Mouse (Mus musculus) G1E (cell line): ENCODE results near the gene Ythdf1. TPM values are rescaled to one million over a fixed set of nuclear protein-coding genes. Genes with fewer than 3 reads are reported as not detected.
A peak's percentile ranks its signal among the peaks of the same experiment; 100 is the strongest.

Experiments used
- ATAC-seq: 2 replicates; pipeline ENCODE4 v1.8.0; 2016; ENCODE audit warnings: mild to moderate bottlenecking; ENCODE audit not compliant: insufficient number of reproducible peaks, poor library complexity, low FRiP score, severe bottlenecking; ENCODE audit errors: extremely low read depth
- DNase-seq: peaks from one replicate; pipeline ENCODE4 v3.0.0; 2012; ENCODE audit warnings: low spot score
- H3K27me3 ChIP-seq: 2 replicates; pipeline ENCODE4 v1.6.1; 2012; ENCODE audit warnings: mild to moderate bottlenecking, low read length, inconsistent platforms; ENCODE audit not compliant: insufficient read depth
- H3K36me3 ChIP-seq: replicated peaks from 2 replicates; pipeline ENCODE3; 2012; ENCODE audit warnings: mild to moderate bottlenecking, inconsistent platforms
- H3K4me1 ChIP-seq: 2 replicates; pipeline ENCODE4 v1.6.1; 2012; ENCODE audit warnings: low read depth, low read length, inconsistent platforms, mixed read lengths; ENCODE audit not compliant: insufficient read depth
- H3K4me3 ChIP-seq: 2 replicates; pipeline ENCODE4 v1.5.1; 2012; ENCODE audit warnings: low read depth, mild to moderate bottlenecking, inconsistent platforms, low read length, moderate library complexity, mixed read lengths
- H3K9me3 ChIP-seq: replicated peaks from 2 replicates; pipeline ENCODE4 v1.6.1; 2012; ENCODE audit warnings: inconsistent platforms
- CTCF ChIP-seq: IDR thresholded peaks from 2 replicates; pipeline ENCODE4 v1.5.1; 2012; ENCODE audit warnings: low read depth, low read length, inconsistent platforms, mixed read lengths
- GATA1 ChIP-seq: IDR thresholded peaks from 2 replicates; pipeline ENCODE4 v1.6.1; 2012; ENCODE audit warnings: borderline replicate concordance, low read length, inconsistent platforms, mixed read lengths
- GATA2 ChIP-seq: IDR thresholded peaks from 2 replicates; pipeline ENCODE4 v1.6.1; 2012; ENCODE audit warnings: low read depth, low read length, inconsistent platforms, borderline replicate concordance
- POLR2AphosphoS5 ChIP-seq: IDR thresholded peaks from 2 replicates; pipeline ENCODE4 v1.6.1; 2012; ENCODE audit warnings: low read depth, low read length, inconsistent platforms; ENCODE audit not compliant: insufficient replicate concordance
- TAL1 ChIP-seq: conservative IDR thresholded peaks from 2 replicates; pipeline ENCODE4 v1.6.1; 2012; ENCODE audit warnings: low read depth, low read length, inconsistent platforms, mixed read lengths
- polyA plus RNA-seq: library from polyadenylated mRNA; stranded (reverse); fragments of >175 nt; gene quantifications from 2 replicates; pipeline ENCODE4 v1.2.3, GENCODE M21; 2012
- total RNA-seq, 2 experiments: library from RNA; stranded (forward) in 1 of 2; stranded (reverse) in 1 of 2; fragments of 200-1000 nt in 1 of 2; fragments of >200 nt in 1 of 2; fragmentation: Nextera tagmentation in 1 of 2; gene quantifications; 2 replicates each; pipeline ENCODE4 v1.2.3; 2014 to 2017

Ythdf1 gene
- total and polyA plus RNA-seq, 3 experiments = 26.3 to 90.2 (median 72.5) TPM

DNA sequence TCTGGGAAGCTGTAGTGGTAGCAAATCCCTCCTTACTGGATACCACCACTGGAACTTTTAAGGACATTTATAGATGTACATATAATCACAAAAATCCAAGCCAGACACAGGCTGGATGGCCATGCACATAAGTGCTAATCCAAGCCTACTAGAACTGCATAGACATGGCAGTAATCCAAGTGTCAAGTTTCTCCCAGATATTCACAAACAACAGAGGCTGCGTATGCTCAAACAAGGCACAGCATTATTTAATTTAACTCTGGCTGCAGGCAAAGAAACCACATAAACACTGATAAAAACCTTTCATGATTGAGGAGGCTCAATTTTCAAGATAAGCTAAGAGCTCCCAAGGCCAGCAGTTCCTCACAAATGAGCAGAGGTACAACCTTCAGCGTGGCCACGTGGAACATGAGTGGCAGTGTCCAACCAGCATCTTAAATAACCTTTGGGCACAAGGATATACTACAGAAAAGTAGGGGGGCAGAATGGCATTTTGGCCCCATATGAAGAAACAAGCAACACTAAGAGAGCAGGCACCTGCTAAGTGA lies 4.8 kb downstream of the Ythdf1 start:
- H3K4me3 ChIP-seq = no peak overlapping the region
- DNase-seq (no peak), ATAC-seq (no peak)
- no peaks in the 10 kb centered on the region for H3K27me3 ChIP-seq
- no peaks in the 10 kb centered on the region for H3K9me3 ChIP-seq
- TF ChIP-seq POLR2AphosphoS5 = no peak
- H3K4me1 ChIP-seq = peaks cover 39% of the 10 kb centered on the region
- H3K36me3 ChIP-seq = peaks cover 82% of the 10 kb centered on the region

DNA sequence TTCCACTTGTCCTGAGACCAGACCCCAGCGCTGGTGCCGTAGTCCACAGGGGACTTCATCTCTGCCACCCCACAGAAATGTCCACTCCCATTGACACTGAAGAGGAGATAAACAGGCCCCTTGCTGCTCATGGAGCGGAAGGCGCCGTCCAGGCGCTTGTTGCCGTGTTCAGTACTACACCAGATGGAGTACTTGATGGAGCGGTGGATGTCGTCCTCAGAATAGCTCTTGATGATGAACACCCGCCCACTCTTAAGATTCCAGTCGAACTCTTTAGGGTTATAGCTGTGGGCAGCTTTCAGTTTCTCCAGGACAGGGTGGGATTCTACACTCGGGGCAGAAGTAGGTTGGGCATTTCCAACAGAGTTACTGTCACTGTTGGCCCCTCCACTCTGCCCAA lies 9.8 kb downstream of the Ythdf1 start:
- TF ChIP-seq GATA2 (no peak), GATA1 (no peak), CTCF (no peak), TAL1 (no peak), POLR2AphosphoS5 (no peak)
- Histone ChIP-seq H3K9me3 (no peaks in the 10 kb centered on the region), H3K4me1 (peaks cover 38% of the 10 kb centered on the region), H3K4me3 (no peak overlapping the region), H3K36me3 (peaks cover 95% of the 10 kb centered on the region), H3K27me3 (no peaks in the 10 kb centered on the region)
- DNase-seq (no peak), ATAC-seq (no peak)

DNA sequence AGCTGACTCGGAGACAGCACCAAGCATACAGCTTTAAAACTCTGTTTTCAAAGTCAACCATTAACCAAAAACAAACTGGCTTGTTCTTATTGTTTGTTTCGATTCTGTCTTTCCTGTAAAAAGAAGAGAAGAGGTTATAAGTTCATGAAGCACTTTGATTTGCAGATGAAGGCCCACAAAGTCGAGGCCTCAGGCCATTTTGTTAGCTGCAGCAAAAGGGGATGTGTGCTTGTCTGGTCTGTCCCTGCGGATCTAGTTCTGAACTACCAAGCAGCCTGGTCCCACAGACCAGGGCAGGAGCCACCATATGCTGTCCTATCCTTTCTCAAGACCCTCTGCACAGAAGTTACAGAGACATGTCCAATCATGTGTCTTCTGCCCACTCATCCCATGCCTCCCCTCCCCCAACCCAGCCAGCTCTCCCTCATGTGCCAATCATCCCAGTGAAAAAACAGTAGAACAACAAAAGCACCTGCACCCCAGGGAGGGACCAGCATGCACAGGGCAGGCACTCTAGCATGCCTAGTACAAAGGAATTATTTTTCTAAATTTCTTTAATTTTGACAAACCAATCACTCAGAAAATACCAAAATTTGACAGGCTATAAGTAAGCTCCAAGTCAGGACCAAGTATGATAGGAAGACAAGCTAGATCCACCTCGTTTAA lies 15.1 kb downstream of the Ythdf1 start:
- ATAC-seq (no peak), DNase-seq (no peak)
- no peak overlapping the region for H3K4me3 ChIP-seq
- H3K9me3 ChIP-seq = no peaks in the 10 kb centered on the region
- no peaks in the 10 kb centered on the region for H3K27me3 ChIP-seq
- H3K4me1 ChIP-seq = peaks cover 19% of the 10 kb centered on the region
- no peak for TF ChIP-seq TAL1
- no peak for TF ChIP-seq GATA1
- no peak for TF ChIP-seq CTCF
- TF ChIP-seq POLR2AphosphoS5 = no peak
- no peak for TF ChIP-seq GATA2
- peaks cover 75% of the 10 kb centered on the region for H3K36me3 ChIP-seq

DNA sequence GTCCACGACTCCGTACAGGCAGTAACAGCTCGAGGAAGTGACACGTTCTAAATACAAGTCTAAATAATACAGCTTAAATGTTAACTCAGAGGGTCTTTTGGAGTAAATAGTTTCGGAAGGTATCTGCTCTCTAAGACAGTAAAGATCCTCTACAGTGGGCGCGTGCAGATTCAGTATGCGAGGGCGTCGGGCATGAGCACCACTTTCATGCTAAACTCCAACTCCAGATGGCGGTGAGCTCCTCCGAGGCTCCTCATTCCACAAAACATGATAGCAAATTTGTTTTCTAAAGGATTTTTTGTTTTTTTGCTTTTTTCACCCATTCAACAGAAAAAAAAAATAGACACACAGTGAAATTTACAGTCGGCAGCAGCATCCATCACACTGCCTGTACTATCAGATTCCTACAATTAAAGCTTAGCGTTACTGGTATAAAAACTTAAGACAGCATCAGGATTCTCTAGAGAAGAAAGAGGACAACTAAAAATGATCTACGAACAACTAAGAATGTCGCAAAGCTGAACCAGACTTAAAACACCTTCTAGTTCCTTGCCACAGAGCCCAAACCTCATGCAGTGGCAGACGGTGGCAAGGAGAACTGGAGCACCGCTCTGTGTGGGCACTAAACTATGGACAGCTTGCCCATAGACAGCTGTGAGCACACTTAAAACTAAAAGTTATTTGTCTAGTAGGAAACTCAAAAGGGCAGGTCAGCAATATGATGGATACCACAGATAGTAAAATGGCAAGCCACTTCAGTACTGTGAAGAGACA lies 16.1 kb downstream of the Ythdf1 start:
- ATAC-seq (no peak), DNase-seq (no peak)
- Histone ChIP-seq H3K27me3 (no peaks in the 10 kb centered on the region), H3K9me3 (no peaks in the 10 kb centered on the region), H3K4me1 (peaks cover 13% of the 10 kb centered on the region), H3K36me3 (peaks cover 66% of the 10 kb centered on the region), H3K4me3 (no peak overlapping the region)
- TF ChIP-seq GATA1 (no peak), POLR2AphosphoS5 (no peak), GATA2 (no peak), CTCF (no peak), TAL1 (no peak)

DNA sequence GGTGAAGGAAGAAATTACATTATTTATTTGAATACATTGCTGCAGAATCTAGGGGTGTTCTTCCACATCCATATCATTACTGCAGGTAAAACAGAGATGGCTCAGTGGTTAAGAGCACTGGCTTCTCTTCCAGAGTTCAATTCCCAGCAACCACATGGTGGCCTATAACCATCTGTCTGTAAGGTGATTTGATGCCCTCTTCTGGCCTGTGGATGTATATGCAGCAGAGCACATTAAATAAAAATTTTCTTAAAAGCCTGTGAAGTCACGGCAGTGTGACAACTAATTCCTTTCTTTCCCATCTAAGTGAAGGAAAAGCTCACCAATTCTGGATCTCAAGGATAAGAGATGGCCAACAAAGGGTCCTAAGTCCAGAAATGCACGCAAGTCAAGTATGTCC lies 18.7 kb downstream of the Ythdf1 start:
- H3K36me3 ChIP-seq = peaks cover 43% of the 10 kb centered on the region
- ATAC-seq (peak; percentile 40; the same call in 1 of the 2 replicates), DNase-seq (no peak)
- H3K9me3 ChIP-seq = no peaks in the 10 kb centered on the region
- H3K4me3 ChIP-seq = no peak overlapping the region
- H3K27me3 ChIP-seq = peaks cover 8% of the 10 kb centered on the region; the same call in 1 of the 2 replicates
- H3K4me1 ChIP-seq = peaks cover 13% of the 10 kb centered on the region
- no peak for TF ChIP-seq CTCF
- TF ChIP-seq TAL1 = no peak
- no peak for TF ChIP-seq GATA1
- TF ChIP-seq GATA2 = no peak
- no peak for TF ChIP-seq POLR2AphosphoS5

DNA sequence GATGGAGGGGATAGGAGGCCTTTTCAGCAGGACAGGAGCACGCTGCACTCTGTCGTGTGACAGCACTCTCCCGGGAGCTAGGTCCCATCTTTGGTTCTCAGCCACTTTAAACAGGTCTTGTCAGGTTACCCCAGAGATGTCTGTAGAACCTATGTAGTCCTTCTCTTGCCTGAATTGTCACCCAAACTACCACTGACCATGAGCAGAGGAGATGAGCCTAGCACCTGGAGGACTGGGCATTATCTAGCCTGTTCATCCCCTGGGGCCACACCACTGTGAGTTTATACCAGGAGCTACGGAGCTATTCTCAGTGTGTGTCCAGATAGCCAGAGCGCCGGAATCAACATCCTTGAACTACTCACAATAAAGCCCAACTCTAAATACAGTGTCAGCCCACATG lies 22.9 kb downstream of the Ythdf1 start:
- no peak for ATAC-seq
- Histone ChIP-seq H3K9me3 (peaks cover 20% of the 10 kb centered on the region), H3K4me1 (no peaks in the 10 kb centered on the region), H3K4me3 (no peak overlapping the region), H3K36me3 (peaks cover 7% of the 10 kb centered on the region), H3K27me3 (peaks cover 21% of the 10 kb centered on the region)
- DNase-seq = no peak
- no peak for TF ChIP-seq CTCF
- no peak for TF ChIP-seq TAL1
- TF ChIP-seq GATA1 = no peak
- no peak for TF ChIP-seq GATA2
- TF ChIP-seq POLR2AphosphoS5 = no peak
